Mouse (Mus musculus): ENCODE measurements at regions not wholly inside any gene's neighbourhood (a gene's known extent, or its start where the extent isn't known, plus 50 kb on each side); places are given as distances from the start of the nearest gene placed in this dataset.

DNA sequence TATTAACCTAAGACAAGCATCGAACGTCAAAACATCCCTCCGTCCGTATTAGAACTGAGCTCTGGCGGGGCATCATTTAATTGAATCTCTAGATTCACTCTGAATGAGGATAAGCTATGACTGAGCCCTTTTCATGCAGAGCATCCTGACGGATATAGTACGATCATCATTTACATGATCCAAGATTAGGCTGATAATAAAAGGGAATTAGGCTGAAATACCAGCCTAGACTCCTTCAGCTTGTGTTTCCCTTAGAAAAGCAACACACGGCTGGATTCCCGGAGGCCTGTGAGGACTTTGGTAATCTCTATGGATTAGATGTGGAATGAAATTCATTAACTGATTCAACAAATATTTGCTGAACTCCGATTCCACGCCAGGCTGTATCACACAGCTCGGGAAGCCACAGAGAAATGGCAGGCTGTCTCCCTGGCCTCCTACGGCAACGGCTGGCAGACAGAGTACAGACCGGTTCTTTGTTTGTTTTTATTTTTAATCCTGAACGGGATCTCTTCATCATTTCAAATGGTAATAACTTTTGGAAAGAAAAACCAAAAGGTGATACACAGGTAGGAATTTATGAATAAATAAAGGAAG lies 62.3 kb upstream of the Rap1b start:
- Histone ChIP-seq H3K27ac (no peak overlapping the region), H3K4me1 (ENCODE audit: insufficient read depth, low read length) (no peaks in the 10 kb centered on the region), H3K27me3 (ENCODE audit: insufficient read depth, low read length) (no peaks in the 10 kb centered on the region), H3K9ac (replicated peaks; ENCODE audit: low read length) (no peak overlapping the region), H3K4me3 (ENCODE audit: low read length) (no peak overlapping the region), H3K9me3 (ENCODE audit: low read length) (no peaks in the 10 kb centered on the region), H3K4me2 (ENCODE audit: low read depth, low read length) (no peak overlapping the region), H3K36me3 (ENCODE audit: insufficient read depth, low read length) (no peaks in the 10 kb centered on the region)
- no peak for TF ChIP-seq CTCF (IDR thresholded peaks at IDR 0.05; ENCODE audit: low read depth)
- DNase-seq (ENCODE audit: low spot score) (no peak), ATAC-seq (no peak)
- 46% methylated on average over 16 of the region's 16 CpGs for WGBS

DNA sequence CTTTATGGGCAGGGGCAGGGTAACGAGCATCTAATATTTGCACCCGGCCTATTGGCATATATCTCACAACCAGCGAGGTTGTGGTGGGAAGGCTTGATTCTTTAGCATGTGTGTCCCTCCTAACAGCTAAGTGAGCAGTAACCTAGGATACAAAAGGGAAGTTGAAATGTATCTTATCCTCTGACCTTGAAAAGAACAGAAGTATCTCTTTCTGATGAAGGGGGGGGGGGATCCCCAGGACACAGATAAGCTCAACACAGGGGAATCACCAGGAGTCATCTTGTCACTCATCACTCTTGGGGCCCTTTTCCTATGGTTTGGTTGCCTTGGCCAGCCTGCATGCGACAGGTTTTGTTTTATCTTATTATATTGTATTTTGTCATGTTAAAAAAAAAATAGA lies 63.3 kb upstream of the Rap1b start:
- no peaks in the 10 kb centered on the region for H3K9me3 ChIP-seq (ENCODE audit: low read length)
- no peak for ATAC-seq
- TF ChIP-seq CTCF (IDR thresholded peaks at IDR 0.05; ENCODE audit: low read depth), result no peak

GRCm38 (mm10) chr10:117909811-117910239 lies 64.0 kb upstream of the Rap1b start:
- Histone ChIP-seq H3K36me3 (ENCODE audit: insufficient read depth, low read length) (no peaks in the 10 kb centered on the region), H3K27ac (no peak overlapping the region), H3K9me3 (ENCODE audit: low read length) (no peaks in the 10 kb centered on the region), H3K4me3 (ENCODE audit: low read length) (no peak overlapping the region), H3K4me1 (ENCODE audit: insufficient read depth, low read length) (no peaks in the 10 kb centered on the region), H3K27me3 (ENCODE audit: insufficient read depth, low read length) (no peaks in the 10 kb centered on the region), H3K4me2 (ENCODE audit: low read depth, low read length) (no peak overlapping the region), H3K9ac (replicated peaks; ENCODE audit: low read length) (no peak overlapping the region)
- 69% methylated on average over 11 of the region's 11 CpGs for WGBS
- DNase-seq (ENCODE audit: low spot score), result no peak
- TF ChIP-seq CTCF (IDR thresholded peaks at IDR 0.05; ENCODE audit: low read depth), result no peak
- no peak for ATAC-seq

More for the DNA sequence above, 63.3 kb upstream of the Rap1b start:
- Histone ChIP-seq H3K36me3 (ENCODE audit: insufficient read depth, low read length) (no peaks in the 10 kb centered on the region), H3K4me3 (ENCODE audit: low read length) (no peak overlapping the region), H3K27me3 (ENCODE audit: insufficient read depth, low read length) (no peaks in the 10 kb centered on the region), H3K27ac (no peak overlapping the region), H3K4me1 (ENCODE audit: insufficient read depth, low read length) (no peaks in the 10 kb centered on the region), H3K4me2 (ENCODE audit: low read depth, low read length) (no peak overlapping the region), H3K9ac (replicated peaks; ENCODE audit: low read length) (no peak overlapping the region)
- WGBS, result 86% methylated on average over 4 of the region's 4 CpGs
- no peak for DNase-seq (ENCODE audit: low spot score)

DNA sequence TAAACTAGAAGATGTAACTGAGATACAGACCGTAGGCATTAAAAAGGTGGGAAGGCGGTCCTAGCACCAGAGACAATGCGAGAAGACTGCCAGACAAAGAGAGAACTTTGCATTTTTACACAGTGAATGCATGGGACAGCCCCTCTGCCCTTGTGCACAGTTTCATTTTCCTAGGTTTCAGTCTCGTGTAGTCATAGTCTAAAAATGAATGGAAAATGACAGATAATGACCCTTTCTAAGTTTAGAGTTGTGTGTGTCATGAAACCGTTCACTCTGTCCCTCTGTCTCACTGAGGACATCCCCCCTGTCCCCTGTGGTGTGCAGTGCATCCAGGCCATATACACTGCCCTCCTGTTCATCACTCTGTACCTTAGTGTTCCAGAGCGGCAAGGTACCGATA lies 64.6 kb upstream of the Rap1b start:
- Histone ChIP-seq H3K27ac (no peak overlapping the region), H3K9me3 (ENCODE audit: low read length) (no peaks in the 10 kb centered on the region), H3K27me3 (ENCODE audit: insufficient read depth, low read length) (no peaks in the 10 kb centered on the region), H3K36me3 (ENCODE audit: insufficient read depth, low read length) (no peaks in the 10 kb centered on the region), H3K4me2 (ENCODE audit: low read depth, low read length) (no peak overlapping the region), H3K4me3 (ENCODE audit: low read length) (no peak overlapping the region), H3K9ac (replicated peaks; ENCODE audit: low read length) (no peak overlapping the region), H3K4me1 (ENCODE audit: insufficient read depth, low read length) (no peaks in the 10 kb centered on the region)
- ATAC-seq (no peak), DNase-seq (ENCODE audit: low spot score) (no peak)
- 79% methylated on average over 7 of the region's 7 CpGs for WGBS
- TF ChIP-seq CTCF (IDR thresholded peaks at IDR 0.05; ENCODE audit: low read depth), result no peak

GRCm38 (mm10) chr10:117915011-117915735 lies 69.3 kb upstream of the Rap1b start:
- H3K27ac ChIP-seq, result no peak overlapping the region
- H3K9ac ChIP-seq (replicated peaks; ENCODE audit: low read length), result no peak overlapping the region
- TF ChIP-seq CTCF (IDR thresholded peaks at IDR 0.05; ENCODE audit: low read depth), result no peak
- H3K4me3 ChIP-seq (ENCODE audit: low read length), result no peak overlapping the region
- DNase-seq (ENCODE audit: low spot score) (no peak), ATAC-seq (no peak)
- H3K9me3 ChIP-seq (ENCODE audit: low read length), result no peaks in the 10 kb centered on the region
- 83% methylated on average over 4 of the region's 4 CpGs for WGBS
- no peak overlapping the region for H3K4me2 ChIP-seq (ENCODE audit: low read depth, low read length)
- H3K36me3 ChIP-seq (ENCODE audit: insufficient read depth, low read length), result no peaks in the 10 kb centered on the region
- H3K27me3 ChIP-seq (ENCODE audit: insufficient read depth, low read length), result no peaks in the 10 kb centered on the region
- H3K4me1 ChIP-seq (ENCODE audit: insufficient read depth, low read length), result no peaks in the 10 kb centered on the region

GRCm38 (mm10) chr10:117916280-117916679 lies 70.4 kb upstream of the Rap1b start:
- H3K4me2 ChIP-seq (ENCODE audit: low read depth, low read length), result no peak overlapping the region
- no peaks in the 10 kb centered on the region for H3K36me3 ChIP-seq (ENCODE audit: insufficient read depth, low read length)
- TF ChIP-seq CTCF (IDR thresholded peaks at IDR 0.05; ENCODE audit: low read depth), result no peak
- DNase-seq (ENCODE audit: low spot score), result no peak
- H3K27ac ChIP-seq, result no peak overlapping the region
- H3K9me3 ChIP-seq (ENCODE audit: low read length), result no peaks in the 10 kb centered on the region
- no peak overlapping the region for H3K9ac ChIP-seq (replicated peaks; ENCODE audit: low read length)
- 65% methylated on average over 7 of the region's 7 CpGs for WGBS
- H3K27me3 ChIP-seq (ENCODE audit: insufficient read depth, low read length), result no peaks in the 10 kb centered on the region
- H3K4me3 ChIP-seq (ENCODE audit: low read length), result no peak overlapping the region
- no peaks in the 10 kb centered on the region for H3K4me1 ChIP-seq (ENCODE audit: insufficient read depth, low read length)
- ATAC-seq, result no peak

- TF ChIP-seq CTCF (IDR thresholded peaks at IDR 0.05; ENCODE audit: low read depth), result no peak
- WGBS, result 82% methylated on average over 2 of the region's 2 CpGs
- ATAC-seq, result no peak
Observed at GRCm38 (mm10) chr10:117917870-117918269, 72.0 kb upstream of the Rap1b start.

More at GRCm38 (mm10) chr10:117917870-117918269, 72.0 kb upstream of the Rap1b start:
- Histone ChIP-seq H3K27me3 (ENCODE audit: insufficient read depth, low read length) (no peaks in the 10 kb centered on the region), H3K9me3 (ENCODE audit: low read length) (no peaks in the 10 kb centered on the region), H3K27ac (no peak overlapping the region), H3K9ac (replicated peaks; ENCODE audit: low read length) (no peak overlapping the region), H3K4me3 (ENCODE audit: low read length) (no peak overlapping the region), H3K4me2 (ENCODE audit: low read depth, low read length) (no peak overlapping the region), H3K36me3 (ENCODE audit: insufficient read depth, low read length) (no peaks in the 10 kb centered on the region), H3K4me1 (ENCODE audit: insufficient read depth, low read length) (no peaks in the 10 kb centered on the region)
- no peak for DNase-seq (ENCODE audit: low spot score)
